Mouse (Mus musculus) lung, adult 2 months (tissue): ENCODE data around the gene Enkd1. TPM values are rescaled to one million over a fixed set of nuclear protein-coding genes. Genes with fewer than 3 reads are reported as not detected.

Experiments
- DNase-seq: peaks from one replicate; pipeline ENCODE4 v3.0.0; 2022
- H3K4me1 ChIP-seq: fragments of 200-500 bp; 2 replicates; pipeline ENCODE4 v1.6.1; 2011; ENCODE audit warnings: low read length; ENCODE audit not compliant: control insufficient read depth, insufficient read depth
- H3K4me3 ChIP-seq: fragments of 200-500 bp; replicated peaks from 2 replicates; pipeline ENCODE3; 2011; ENCODE audit warnings: low read depth, mild to moderate bottlenecking, control low read depth, low read length; ENCODE audit errors: extremely low read depth
- CTCF ChIP-seq: fragments of 200-500 bp; IDR thresholded peaks from 2 replicates; pipeline ENCODE4 v1.5.1; 2011; ENCODE audit warnings: mild to moderate bottlenecking, low read length, control low read depth; ENCODE audit not compliant: insufficient read depth
- POLR2A ChIP-seq: fragments of 200-500 bp; IDR thresholded peaks from 2 replicates; pipeline ENCODE4 v1.6.1; 2011; ENCODE audit warnings: low read depth, mild to moderate bottlenecking, control low read depth, low read length, borderline replicate concordance; ENCODE audit errors: extremely low read depth
- WGBS: fragments of 180-500 bp; shearing (Covaris S2); methylation state at CpG from one replicate; pipeline ENCODE4 v1.1.7; 2018; 5-methylcytosine and 5-hydroxymethylcytosine counted together
- polyA plus RNA-seq: library from polyadenylated mRNA; depleted of rRNA; stranded (reverse); fragments of >200 nt; gene quantifications from 2 replicates; pipeline ENCODE4 v1.2.3, GENCODE M21; 2012; rRNA removed

Gene Enkd1
- polyA plus RNA-seq = 9.6 and 9.9 TPM in 2 replicates

- under 1% methylated on average over 55 of the region's 55 CpGs for WGBS
- DNase-seq = peak; percentile 80
- Histone ChIP-seq H3K4me1 (peaks cover 3% of the 10 kb centered on the region; the same call in 1 of the 2 replicates), H3K4me3 (peak within 1 kb of the TSS; percentile 70)
- no peak for TF ChIP-seq POLR2A
- no peak for TF ChIP-seq CTCF
These were observed at the start of gene Enkd1, which contains the start of gene 4933405L10Rik for GRCm38 (mm10) chr8:105707498-105708403. TSS of gene Enkd1 (minus strand) at chr8:105708210. TSS of gene 4933405L10Rik (plus strand) at chr8:105707655.

DNA sequence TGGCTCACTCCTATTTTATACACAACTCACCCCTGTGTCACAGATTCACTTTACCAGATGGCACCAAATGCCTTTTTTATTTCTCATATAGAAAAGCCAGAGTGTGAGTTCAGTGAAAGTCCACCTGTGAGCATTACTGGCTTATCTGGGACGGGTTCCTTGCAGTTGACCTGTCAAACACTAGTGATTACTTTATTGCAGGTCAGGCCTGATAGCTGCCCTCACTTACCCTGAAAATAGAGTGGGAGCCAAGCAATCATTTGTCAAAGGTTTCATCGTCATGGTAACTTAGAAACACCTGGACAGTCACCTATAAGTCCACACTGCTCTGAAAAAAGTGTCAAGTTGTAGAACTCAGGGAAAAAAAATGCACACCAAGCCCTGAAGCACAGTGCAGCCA lies 46.7 kb upstream of the Enkd1 start:
- Histone ChIP-seq H3K4me3 (no peak overlapping the region), H3K4me1 (peaks cover 7% of the 10 kb centered on the region; the same call in 1 of the 2 replicates)
- TF ChIP-seq CTCF = no peak
- no peak for TF ChIP-seq POLR2A
- no peak for DNase-seq
- WGBS = 72% methylated on average over 2 of the region's 2 CpGs

DNA sequence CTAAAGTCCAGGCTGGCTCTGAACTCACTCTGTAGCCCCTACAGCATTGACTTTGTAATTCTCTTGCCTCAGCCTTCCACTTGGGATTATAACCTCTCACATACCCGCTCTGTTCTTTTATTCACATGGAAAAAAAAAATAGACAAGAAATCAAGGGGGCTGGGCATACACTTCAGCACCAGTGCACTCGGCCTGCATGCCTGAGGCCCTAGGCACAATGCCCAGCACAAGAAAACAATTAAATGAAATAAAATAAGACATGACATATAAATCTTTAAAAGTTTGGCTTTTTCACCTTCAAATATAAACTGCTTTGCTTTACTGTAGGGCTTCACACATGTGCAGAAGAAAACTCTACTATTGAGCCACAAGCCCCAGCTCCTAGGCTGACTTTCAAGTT lies 45.9 kb upstream of the Enkd1 start:
- TF ChIP-seq POLR2A = no peak
- TF ChIP-seq CTCF = no peak
- WGBS = 41% methylated on average over 2 of the region's 2 CpGs
- Histone ChIP-seq H3K4me1 (peaks cover 7% of the 10 kb centered on the region), H3K4me3 (no peak overlapping the region)
- no peak for DNase-seq

GRCm38 (mm10) chr8:105750606-105751005 lies 42.6 kb upstream of the Enkd1 start:
- 11% methylated on average over 11 of the region's 11 CpGs for WGBS
- H3K4me3 ChIP-seq = no peak overlapping the region
- H3K4me1 ChIP-seq = peaks cover 15% of the 10 kb centered on the region
- TF ChIP-seq CTCF = no peak
- no peak for TF ChIP-seq POLR2A
- peak; percentile 69 for DNase-seq

- 67% methylated on average over 4 of the region's 4 CpGs for WGBS
- TF ChIP-seq POLR2A = no peak
- no peak for TF ChIP-seq CTCF
- DNase-seq = no peak
- Histone ChIP-seq H3K4me1 (peaks cover 11% of the 10 kb centered on the region), H3K4me3 (no peak overlapping the region)
These were observed 35.3 kb upstream of the Enkd1 start for GRCm38 (mm10) chr8:105743301-105743700.

GRCm38 (mm10) chr8:105739216-105739615 lies 31.2 kb upstream of the Enkd1 start:
- no peak for DNase-seq

DNA sequence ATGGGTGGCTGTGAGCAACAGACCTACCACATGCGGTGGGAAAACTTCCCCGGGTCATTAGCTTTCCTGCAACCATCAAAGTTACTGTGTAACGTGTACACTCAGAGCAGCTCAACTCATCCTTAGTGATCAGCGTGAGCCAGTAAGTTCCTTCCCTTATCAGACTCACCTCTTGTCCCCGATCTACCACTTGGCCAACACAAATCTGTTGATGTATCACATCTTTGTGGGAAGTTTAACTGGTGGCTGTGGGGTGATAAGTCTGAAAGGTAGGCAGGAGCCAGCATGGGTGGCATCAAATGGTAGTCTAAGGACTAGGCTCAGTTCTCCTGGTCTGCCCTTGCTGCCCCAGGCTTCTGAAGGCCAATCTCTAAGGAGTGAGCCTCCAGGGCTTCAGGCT lies 24.2 kb upstream of the Enkd1 start:
- 91% methylated on average over 5 of the region's 5 CpGs for WGBS
- TF ChIP-seq CTCF (no peak), POLR2A (no peak)
- Histone ChIP-seq H3K4me1 (peaks cover 4% of the 10 kb centered on the region), H3K4me3 (no peak overlapping the region)
- DNase-seq = no peak

More at GRCm38 (mm10) chr8:105739216-105739615, 31.2 kb upstream of the Enkd1 start:
- peaks cover 6% of the 10 kb centered on the region for H3K4me1 ChIP-seq
- TF ChIP-seq POLR2A = no peak
- no peak for TF ChIP-seq CTCF
- 93% methylated on average over 5 of the region's 5 CpGs for WGBS
- H3K4me3 ChIP-seq = no peak overlapping the region

GRCm38 (mm10) chr8:105727397-105728124 lies 19.6 kb upstream of the Enkd1 start:
- peak; percentile 34 for DNase-seq
- 48% methylated on average over 18 of the region's 18 CpGs for WGBS
- Histone ChIP-seq H3K4me1 (peaks cover 7% of the 10 kb centered on the region), H3K4me3 (peak overlapping the region; percentile 45)
- TF ChIP-seq CTCF (no peak), POLR2A (peak; percentile 44; the same call in 1 of the 2 replicates)

GRCm38 (mm10) chr8:105725726-105726125 lies 17.7 kb upstream of the Enkd1 start:
- no peak for TF ChIP-seq CTCF
- no peak for TF ChIP-seq POLR2A
- Histone ChIP-seq H3K4me1 (peaks cover 7% of the 10 kb centered on the region), H3K4me3 (no peak overlapping the region)
- no peak for DNase-seq
- 77% methylated on average over 5 of the region's 5 CpGs for WGBS
